Mouse (Mus musculus): ENCODE data around the gene Izumo4.

- TF ChIP-seq ETS1 (conservative IDR thresholded peaks at IDR 0.05; ENCODE audit: low read depth, low read length): no peak
- TF ChIP-seq CTCF (conservative IDR thresholded peaks at IDR 0.05 in 1 of 2, IDR thresholded peaks at IDR 0.05 in 1 of 2; ENCODE audit: low read depth in 2 of 2, low read length in 2 of 2): no peak
- TF ChIP-seq CHD2 (IDR thresholded peaks at IDR 0.05; ENCODE audit: low read length): no peak
- no peak for TF ChIP-seq TCF12 (IDR thresholded peaks at IDR 0.05; ENCODE audit: low read depth, low read length)
- no peak for TF ChIP-seq RCOR1 (conservative IDR thresholded peaks at IDR 0.05; ENCODE audit: low read depth, low read length)
- no peak for TF ChIP-seq EP300 (IDR thresholded peaks at IDR 0.05; ENCODE audit: low read length)
- no peak for TF ChIP-seq HCFC1 (IDR thresholded peaks at IDR 0.05; ENCODE audit: low read depth, low read length)
- TF ChIP-seq NRF1 (IDR thresholded peaks at IDR 0.05; ENCODE audit: low read depth, low read length): no peak
- TF ChIP-seq ZNF384 (IDR thresholded peaks at IDR 0.05; ENCODE audit: low read depth, low read length): no peak
- TF ChIP-seq JUND (conservative IDR thresholded peaks at IDR 0.05; ENCODE audit: low read depth, low read length): no peak
Observed at GRCm38 (mm10) chr10:80668614-80669013, 33.4 kb upstream of the Izumo4 start.

Measured in CH12.LX (cell line).